ENCODE assay signal across 10 mouse cellular contexts in the genomic region with DNA sequence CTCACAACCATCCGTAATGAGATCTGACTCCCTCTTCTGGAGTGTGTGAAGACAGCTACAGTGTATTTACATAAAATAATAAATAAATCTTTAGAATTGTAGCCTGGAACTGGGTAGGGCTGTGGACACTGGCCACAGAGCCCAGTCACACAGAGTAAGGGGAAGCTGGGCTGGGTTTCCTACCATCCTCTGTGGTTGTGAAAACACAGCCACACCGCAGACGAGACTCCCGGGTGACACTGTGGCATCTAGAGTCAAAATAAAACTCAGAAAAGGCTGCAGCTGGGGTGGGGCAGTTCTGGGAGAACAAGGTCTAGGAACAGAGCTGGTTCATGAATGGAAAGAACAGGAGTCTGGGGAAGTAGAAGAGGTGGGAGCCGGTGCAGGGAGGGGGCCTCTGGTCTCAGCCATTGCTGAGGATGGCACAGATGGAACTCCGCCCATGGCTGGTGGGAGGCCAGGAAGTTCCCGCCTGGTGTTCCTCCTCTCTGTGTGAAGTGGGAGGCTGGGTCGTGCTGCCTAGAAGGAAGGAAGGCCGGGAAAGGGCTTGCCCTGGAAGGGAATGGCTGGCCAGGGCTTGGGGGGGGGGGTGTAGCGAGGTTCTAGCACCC. TPM values are rescaled to one million over a fixed set of nuclear protein-coding genes. Genes with fewer than 3 reads are reported as not detected.
DNase-seq lines count a peak whose midpoint lies in the region; ATAC-seq lines count a peak whose summit lies in the region.
"Had no signal": no experiment of that assay in that cellular context is flagged by ENCODE, and none has a peak within 500 bp of the region (broad histone marks: within the 10 kb centered on the region; RNA-seq: fewer than 3 reads in every experiment).

No protein-coding gene starts in this region.

- DNase-seq in heart, adult 18-20 months: peak; percentile 72 to 86
- DNase-seq in T-cell, adult 2 months (ENCODE audit: low spot score): peak; percentile 35
- peak; percentile 66 for DNase-seq in forebrain, embryonic 14.5 days (ENCODE audit: low spot score)
- DNase-seq in kidney, postnatal 36 days: peak; percentile 63 to 67
- no peak for DNase-seq in spleen, adult 12 weeks (ENCODE audit: low spot score)
- no peak for DNase-seq in embryo, embryonic 11 days

- no peaks in the 10 kb centered on the region for H3K9me3 ChIP-seq in heart, embryonic 11.5 days (replicated peaks; ENCODE audit: control insufficient read depth, low read length)
- H3K9me3 ChIP-seq in forebrain, embryonic 14.5 days (replicated peaks; ENCODE audit: control insufficient read depth, low read length): no peaks in the 10 kb centered on the region
- no peaks in the 10 kb centered on the region for H3K9me3 ChIP-seq in midbrain, embryonic 12.5 days
- H3K9me3 ChIP-seq: limb, embryonic 15.5 days had no signal

- 47% methylated on average over 10 of the region's 10 CpGs for WGBS in heart, embryonic 11.5 days (ENCODE audit: insufficient replicate concordance)
- WGBS in forebrain, embryonic 14.5 days: 60% methylated on average over 10 of the region's 10 CpGs
- 70% methylated on average over 10 of the region's 10 CpGs for WGBS in midbrain, embryonic 12.5 days

- H3K4me2 ChIP-seq in heart, embryonic 11.5 days: no peak overlapping the region
- no peak overlapping the region for H3K4me2 ChIP-seq in forebrain, embryonic 14.5 days (ENCODE audit: low read length)
- no peak overlapping the region for H3K4me2 ChIP-seq in midbrain, embryonic 12.5 days (replicated peaks)
- H3K4me2 ChIP-seq: limb, embryonic 15.5 days had no signal

- no peak overlapping the region for H3K27ac ChIP-seq in heart, embryonic 11.5 days (ENCODE audit: low read depth, low read length)
- H3K27ac ChIP-seq in forebrain, embryonic 14.5 days (ENCODE audit: low read depth, low read length): peak overlapping the region; percentile 63; the same call in 1 of the 2 replicates
- H3K27ac ChIP-seq in midbrain, embryonic 12.5 days (replicated peaks): peak overlapping the region; percentile 32; the same call in 1 of the 2 replicates
- H3K27ac ChIP-seq: limb, embryonic 15.5 days had no signal

- ATAC-seq in heart, embryonic 11.5 days (replicated peaks; ENCODE audit: insufficient number of reproducible peaks, low FRiP score, low TSS enrichment): no peak
- peak; percentile 50 for ATAC-seq in forebrain, embryonic 14.5 days
- ATAC-seq in midbrain, embryonic 12.5 days (ENCODE audit: low FRiP score, low read depth): no peak

- H3K4me3 ChIP-seq in heart, embryonic 11.5 days (ENCODE audit: low read depth, low read length): no peak overlapping the region
- no peak overlapping the region for H3K4me3 ChIP-seq in forebrain, embryonic 14.5 days (ENCODE audit: low read depth, low read length)
- no peak overlapping the region for H3K4me3 ChIP-seq in midbrain, embryonic 12.5 days
- H3K4me3 ChIP-seq: erythroblast, embryonic 14.5 days; limb, embryonic 15.5 days had no signal

- no peak overlapping the region for H3K9ac ChIP-seq in heart, embryonic 11.5 days (ENCODE audit: low read depth, low read length)
- H3K9ac ChIP-seq in forebrain, embryonic 14.5 days (ENCODE audit: low read length): 0 out of 2 replicates have a peak overlapping the region, but pooled peaks have one; percentile 25
- no peak overlapping the region for H3K9ac ChIP-seq in midbrain, embryonic 12.5 days (replicated peaks)
- H3K9ac ChIP-seq: limb, embryonic 15.5 days had no signal

- H3K36me3 ChIP-seq in heart, embryonic 11.5 days (ENCODE audit: control insufficient read depth, insufficient read depth, low read length): peaks cover 4% of the 10 kb centered on the region
- peaks cover 79% of the 10 kb centered on the region for H3K36me3 ChIP-seq in forebrain, embryonic 14.5 days (ENCODE audit: control insufficient read depth, insufficient read depth, low read length)
- peaks cover 90% of the 10 kb centered on the region for H3K36me3 ChIP-seq in midbrain, embryonic 12.5 days

- peaks cover 12% of the 10 kb centered on the region for H3K27me3 ChIP-seq in heart, embryonic 11.5 days (ENCODE audit: control insufficient read depth, insufficient read depth, low read length)
- H3K27me3 ChIP-seq in forebrain, embryonic 14.5 days (replicated peaks; ENCODE audit: control insufficient read depth, insufficient read depth, low read length): no peaks in the 10 kb centered on the region
- H3K27me3 ChIP-seq in midbrain, embryonic 12.5 days: no peaks in the 10 kb centered on the region
- H3K27me3 ChIP-seq: limb, embryonic 15.5 days had no signal

- peaks cover 17% of the 10 kb centered on the region for H3K4me1 ChIP-seq in heart, embryonic 11.5 days (ENCODE audit: control insufficient read depth, insufficient read depth, low read length)
- peaks cover 47% of the 10 kb centered on the region for H3K4me1 ChIP-seq in forebrain, embryonic 14.5 days (ENCODE audit: control insufficient read depth, insufficient read depth, low read length)
- H3K4me1 ChIP-seq in midbrain, embryonic 12.5 days: peaks cover 54% of the 10 kb centered on the region

RNA-seq across cellular contexts. Expression of a gene that starts 15.2 kb away (rescaled TPM):
- 10 to 100 TPM; 72.3 to 73.8 TPM for total RNA-seq in heart, adult 18-20 months (2021)
- 16.7 and 17.6 TPM in 2 replicates for polyA plus RNA-seq in heart, embryonic 11.5 days (2014; fragmentation: Nextera tagmentation; extraction: Ambion mirVana)
- polyA plus RNA-seq in forebrain, embryonic 14.5 days (2014; fragmentation: Nextera tagmentation; extraction: Ambion mirVana): 289 and 315 TPM in 2 replicates
- polyA plus RNA-seq in midbrain, embryonic 12.5 days (2016; fragmentation: Nextera tagmentation; extraction: Ambion mirVana): 276 and 311 TPM in 2 replicates

Comparison
In these comparisons a context has a peak if more than half of its experiments do, and no peak if none do; other contexts are left out.
1. DNase-seq: peak in heart, adult 18-20 months (2 of 2), T-cell, adult 2 months (single experiment), forebrain, embryonic 14.5 days (single experiment) and kidney, postnatal 36 days (2 of 2); none in spleen, adult 12 weeks (single experiment) and embryo, embryonic 11 days (single experiment).
2. RNA of a gene that starts 15.2 kb away (polyA plus RNA-seq): 289 to 315 TPM in forebrain, embryonic 14.5 days and 276 to 311 TPM in midbrain, embryonic 12.5 days; 16.7 to 17.6 TPM in heart, embryonic 11.5 days; every median in the first group is over 10 times any median in the second.